Mouse (Mus musculus) limb, embryonic 10.5 days (tissue): ENCODE data around the gene Cactin. TPM values are rescaled to one million over a fixed set of nuclear protein-coding genes. Genes with fewer than 3 reads are reported as not detected.
A peak's percentile ranks its signal among the peaks of the same experiment; 100 is the strongest.

Experiments used
- DNase-seq: peaks from one replicate; pipeline ENCODE4 v3.0.0-alpha.2; 2017; ENCODE audit warnings: low spot score
- H3K27ac ChIP-seq: fragments of 300-500 bp; sonication (generic); 2 replicates; pipeline ENCODE4 v1.5.1; 2016; ENCODE audit warnings: mild to moderate bottlenecking
- H3K27me3 ChIP-seq: fragments of 300-500 bp; sonication (generic); 2 replicates; pipeline ENCODE4 v1.6.1; 2016; ENCODE audit warnings: low read depth, mild to moderate bottlenecking; ENCODE audit not compliant: poor library complexity, severe bottlenecking
- H3K36me3 ChIP-seq: fragments of 300-500 bp; sonication (generic); 2 replicates; pipeline ENCODE4 v1.6.1; 2016; ENCODE audit warnings: mild to moderate bottlenecking, moderate library complexity
- H3K4me1 ChIP-seq: fragments of 300-500 bp; sonication (generic); 2 replicates; pipeline ENCODE4 v1.6.1; 2016
- H3K4me3 ChIP-seq: fragments of 300-500 bp; sonication (generic); 2 replicates; pipeline ENCODE4 v1.5.1; 2016; ENCODE audit warnings: mild to moderate bottlenecking, moderate library complexity
- H3K9me3 ChIP-seq: fragments of 300-500 bp; sonication (generic); replicated peaks from 2 replicates; pipeline ENCODE4 v1.6.1; 2016; ENCODE audit warnings: mild to moderate bottlenecking
- WGBS: fragments of 180-500 bp; shearing (Covaris S2); methylation state at CpG from one replicate; pipeline ENCODE4 v1.1.7; 2016; 5-methylcytosine and 5-hydroxymethylcytosine counted together
- polyA plus RNA-seq: library from polyadenylated mRNA; unstranded; fragments of >200 nt; fragmentation: Nextera tagmentation; extraction: Ambion mirVana; gene quantifications from 2 replicates; pipeline ENCODE4 v1.2.1, GENCODE M21; 2016

Cactin gene
- polyA plus RNA-seq, 1 experiment from 2014 or later = 62.5 TPM

DNA sequence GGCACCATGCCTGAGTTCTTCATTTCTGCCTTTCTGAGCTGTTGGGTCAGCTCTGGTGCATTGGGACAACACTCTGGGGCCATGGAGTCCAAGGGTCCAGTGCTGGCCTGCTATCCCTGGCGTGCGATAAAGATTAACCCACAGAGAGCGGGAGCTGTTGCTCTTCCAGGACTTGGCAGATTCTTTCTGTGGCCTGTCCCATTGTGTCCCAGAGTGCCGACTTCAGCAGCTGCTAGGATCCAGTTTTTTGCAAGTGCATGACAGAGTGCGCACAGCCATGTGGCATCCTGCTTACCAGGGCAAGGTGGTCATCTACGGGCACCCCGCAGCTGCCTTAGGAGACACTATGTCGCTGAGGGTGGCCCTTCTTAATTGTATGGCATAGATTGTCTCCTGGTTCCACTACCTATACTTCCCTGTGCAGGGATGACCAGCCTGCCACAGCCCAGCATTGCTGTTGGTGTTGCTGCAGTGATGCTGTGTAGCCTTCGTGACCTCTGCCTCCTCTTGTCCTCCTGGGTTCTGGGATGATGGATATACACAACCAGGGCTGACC lies 20.5 kb upstream of the Cactin start:
- peaks cover 72% of the 10 kb centered on the region for H3K4me1 ChIP-seq
- no peak for DNase-seq
- H3K9me3 ChIP-seq = no peaks in the 10 kb centered on the region
- no peak overlapping the region for H3K27ac ChIP-seq
- H3K27me3 ChIP-seq = no peaks in the 10 kb centered on the region
- H3K4me3 ChIP-seq = no peak overlapping the region
- peaks cover 50% of the 10 kb centered on the region for H3K36me3 ChIP-seq
- WGBS = 85% methylated on average over 9 of the region's 9 CpGs

DNA sequence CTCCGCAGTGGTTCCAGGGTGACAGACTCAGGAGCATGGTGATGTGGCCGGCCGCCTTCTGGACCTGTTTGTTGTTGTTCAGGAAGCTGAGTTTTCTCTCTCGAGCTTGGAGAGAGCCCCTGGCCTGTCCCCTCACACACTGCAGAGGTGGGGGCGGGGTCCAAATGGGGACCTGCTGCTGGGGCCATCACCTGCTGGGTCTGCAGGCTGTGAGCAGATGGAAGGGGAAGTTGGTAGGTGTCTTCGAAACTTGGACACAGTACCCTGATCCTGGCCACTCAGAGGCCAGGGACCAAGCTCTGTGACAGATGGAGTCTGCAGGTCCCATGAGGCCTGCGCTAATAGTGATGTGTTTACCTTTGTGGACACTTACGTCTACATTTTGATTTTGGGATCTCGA lies 19.6 kb upstream of the Cactin start:
- peaks cover 72% of the 10 kb centered on the region for H3K4me1 ChIP-seq
- no peak overlapping the region for H3K27ac ChIP-seq
- DNase-seq = no peak
- no peaks in the 10 kb centered on the region for H3K9me3 ChIP-seq
- H3K4me3 ChIP-seq = no peak overlapping the region
- 84% methylated on average over 9 of the region's 9 CpGs for WGBS
- H3K27me3 ChIP-seq = no peaks in the 10 kb centered on the region
- H3K36me3 ChIP-seq = peaks cover 50% of the 10 kb centered on the region

DNA sequence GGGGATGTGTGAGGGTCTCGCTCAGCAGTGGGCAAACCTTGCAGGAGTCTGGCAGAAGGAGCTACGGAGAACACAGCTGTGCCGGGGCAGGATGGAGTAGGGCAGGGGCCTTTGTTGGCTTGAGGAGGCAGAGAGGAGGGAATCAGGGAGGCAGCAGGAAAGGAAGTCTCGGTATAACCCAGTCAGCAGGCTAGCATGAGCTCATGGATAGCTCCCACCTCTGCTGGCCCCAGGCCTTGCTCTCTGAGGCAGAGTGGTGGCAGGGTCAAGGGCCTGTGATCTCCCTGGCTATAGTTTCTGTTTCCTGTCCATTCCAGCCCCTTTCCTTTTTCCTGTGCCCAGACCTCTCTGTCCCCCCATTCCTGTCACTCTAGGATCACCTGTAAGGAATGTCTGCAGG lies 18.6 kb upstream of the Cactin start:
- Histone ChIP-seq H3K4me1 (peaks cover 70% of the 10 kb centered on the region), H3K27me3 (no peaks in the 10 kb centered on the region), H3K36me3 (peaks cover 53% of the 10 kb centered on the region), H3K9me3 (no peaks in the 10 kb centered on the region), H3K4me3 (peak overlapping the region; percentile 16), H3K27ac (peak overlapping the region; percentile 42)
- 81% methylated on average over 4 of the region's 4 CpGs for WGBS
- DNase-seq = no peak

DNA sequence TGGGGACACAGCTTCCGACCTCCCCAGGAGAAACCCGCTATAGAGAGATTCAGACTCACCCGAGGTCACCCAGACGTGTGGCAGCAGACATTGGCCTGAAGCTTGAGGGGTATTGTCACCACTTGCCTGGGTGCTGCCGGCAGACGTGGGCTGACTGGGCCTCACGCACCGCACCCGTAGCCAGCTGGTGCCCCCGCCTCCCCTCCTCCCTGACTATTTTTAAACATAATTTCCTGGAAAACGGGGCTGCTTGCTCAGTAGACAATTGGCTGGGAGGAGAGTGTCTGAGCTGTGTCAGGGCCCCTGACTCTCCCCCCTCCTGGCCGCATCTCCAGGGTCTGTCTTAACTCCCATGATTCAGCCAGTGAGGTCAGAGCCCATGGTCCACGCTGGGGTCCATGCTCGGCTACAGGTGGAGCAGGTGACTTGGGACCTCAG lies 18.1 kb upstream of the Cactin start:
- Histone ChIP-seq H3K27me3 (no peaks in the 10 kb centered on the region), H3K36me3 (peaks cover 58% of the 10 kb centered on the region), H3K27ac (peak overlapping the region; percentile 42; the same call in 1 of the 2 replicates), H3K4me3 (peak overlapping the region; percentile 16), H3K4me1 (peaks cover 65% of the 10 kb centered on the region), H3K9me3 (no peaks in the 10 kb centered on the region)
- WGBS = 82% methylated on average over 14 of the region's 14 CpGs
- DNase-seq = no peak

DNA sequence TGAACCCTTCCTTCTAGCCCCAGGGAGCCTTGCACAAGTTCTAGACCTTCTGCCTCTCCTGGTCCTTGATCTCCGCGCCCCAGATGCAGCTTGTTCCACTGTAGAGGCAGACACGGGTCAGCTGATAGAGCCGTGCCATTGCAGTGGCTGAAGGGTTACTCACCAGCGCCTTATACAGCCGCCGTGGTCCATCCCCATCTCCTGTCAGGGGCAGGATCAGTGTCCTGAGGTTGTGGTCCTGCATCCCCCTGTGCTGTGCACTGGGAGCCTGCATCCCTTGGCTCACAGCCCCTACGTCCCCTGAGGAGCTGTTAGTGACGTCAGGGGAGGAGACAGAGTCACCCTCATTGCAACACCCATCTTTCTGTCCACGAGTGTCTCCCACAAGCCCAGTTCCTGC lies 17.6 kb upstream of the Cactin start:
- Histone ChIP-seq H3K4me3 (peak overlapping the region; percentile 16), H3K4me1 (peaks cover 60% of the 10 kb centered on the region), H3K27me3 (no peaks in the 10 kb centered on the region), H3K36me3 (peaks cover 59% of the 10 kb centered on the region), H3K9me3 (no peaks in the 10 kb centered on the region), H3K27ac (peak overlapping the region; percentile 42; the same call in 1 of the 2 replicates)
- DNase-seq = no peak
- 74% methylated on average over 10 of the region's 10 CpGs for WGBS

DNA sequence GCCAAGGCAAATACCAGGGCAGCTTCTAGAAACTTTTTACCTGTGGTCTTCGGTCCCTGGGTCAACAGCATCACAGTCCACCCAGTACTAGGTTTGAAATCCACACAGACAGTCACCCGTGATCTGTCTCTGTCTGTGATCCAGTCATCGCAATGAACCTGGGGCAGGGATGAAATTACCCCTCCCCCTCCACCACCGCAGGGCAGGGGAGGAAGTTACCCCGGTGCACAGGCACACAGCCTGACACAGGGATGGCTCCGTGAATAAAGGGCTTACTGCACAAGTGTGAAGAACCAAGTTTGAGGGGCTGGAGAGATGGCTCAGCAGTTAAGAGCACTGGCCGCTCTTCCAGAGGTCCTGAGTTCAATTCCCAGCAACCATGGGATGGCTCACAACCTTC lies 17.1 kb upstream of the Cactin start:
- H3K4me3 ChIP-seq = no peak overlapping the region
- H3K36me3 ChIP-seq = peaks cover 59% of the 10 kb centered on the region
- WGBS = 84% methylated on average over 7 of the region's 7 CpGs

DNA sequence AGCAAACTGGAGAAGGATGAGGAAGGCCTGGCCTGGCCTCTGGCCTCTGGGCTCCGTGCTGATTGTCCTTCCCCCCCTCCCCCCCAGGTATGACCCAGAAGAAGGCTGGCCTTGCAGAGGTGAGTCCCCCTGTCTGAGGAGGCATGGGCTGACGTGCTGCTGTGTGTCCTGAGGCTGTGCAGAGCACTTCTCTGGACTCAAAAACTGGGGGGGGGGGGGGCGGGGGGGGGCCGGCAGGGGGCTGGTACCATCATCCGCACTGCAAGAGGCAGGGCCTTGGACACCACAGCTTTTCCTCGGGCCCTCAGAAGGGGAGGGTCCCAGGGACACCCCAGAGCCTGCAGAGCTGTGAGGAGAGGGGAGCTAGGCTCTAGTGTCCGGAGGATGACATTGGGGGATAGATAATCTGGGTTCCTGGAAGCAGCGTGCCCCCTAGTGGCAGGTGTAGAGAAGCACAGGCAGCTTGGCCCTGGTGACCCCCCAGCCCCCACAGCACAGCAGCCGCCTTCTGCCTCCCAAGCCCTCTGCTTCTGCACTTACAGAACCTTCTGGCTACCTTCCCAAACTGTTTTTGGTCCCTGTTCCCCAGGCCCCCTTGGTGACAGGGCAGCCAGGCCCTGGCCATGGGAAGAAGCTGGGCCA lies 16.2 kb upstream of the Cactin start:
- H3K36me3 ChIP-seq = peaks cover 67% of the 10 kb centered on the region
- H3K4me1 ChIP-seq = peaks cover 47% of the 10 kb centered on the region
- H3K27ac ChIP-seq = no peak overlapping the region
- H3K4me3 ChIP-seq = no peak overlapping the region
- no peaks in the 10 kb centered on the region for H3K27me3 ChIP-seq
- DNase-seq = peak; percentile 66
- H3K9me3 ChIP-seq = no peaks in the 10 kb centered on the region
- 25% methylated on average over 9 of the region's 9 CpGs for WGBS

More for the DNA sequence above, 17.1 kb upstream of the Cactin start:
- peaks cover 57% of the 10 kb centered on the region for H3K4me1 ChIP-seq
- no peak overlapping the region for H3K27ac ChIP-seq
- no peak for DNase-seq
- H3K27me3 ChIP-seq = no peaks in the 10 kb centered on the region
- H3K9me3 ChIP-seq = no peaks in the 10 kb centered on the region

DNA sequence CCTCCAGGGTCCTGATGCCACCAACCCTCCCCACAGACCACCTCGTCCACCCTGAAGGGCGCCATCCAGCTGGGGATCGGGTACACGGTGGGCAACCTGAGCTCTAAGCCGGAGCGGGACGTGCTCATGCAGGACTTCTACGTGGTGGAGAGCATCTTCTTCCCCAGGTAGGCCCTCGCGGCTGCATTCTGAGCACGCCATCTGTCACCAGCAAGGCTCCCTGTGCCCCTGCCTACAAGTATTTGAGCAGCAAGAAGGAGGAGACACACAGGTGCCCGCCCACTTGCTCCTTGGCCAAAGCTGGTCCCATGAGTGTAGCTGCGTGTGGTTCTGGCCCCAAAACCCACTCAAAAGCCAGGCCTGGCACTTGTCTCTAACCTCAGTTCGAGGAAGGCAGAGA lies 15.2 kb upstream of the Cactin start:
- no peak overlapping the region for H3K27ac ChIP-seq
- no peak for DNase-seq
- H3K4me1 ChIP-seq = peaks cover 38% of the 10 kb centered on the region
- H3K27me3 ChIP-seq = no peaks in the 10 kb centered on the region
- no peak overlapping the region for H3K4me3 ChIP-seq
- H3K36me3 ChIP-seq = peaks cover 77% of the 10 kb centered on the region
- no peaks in the 10 kb centered on the region for H3K9me3 ChIP-seq
- 96% methylated on average over 14 of the region's 14 CpGs for WGBS

DNA sequence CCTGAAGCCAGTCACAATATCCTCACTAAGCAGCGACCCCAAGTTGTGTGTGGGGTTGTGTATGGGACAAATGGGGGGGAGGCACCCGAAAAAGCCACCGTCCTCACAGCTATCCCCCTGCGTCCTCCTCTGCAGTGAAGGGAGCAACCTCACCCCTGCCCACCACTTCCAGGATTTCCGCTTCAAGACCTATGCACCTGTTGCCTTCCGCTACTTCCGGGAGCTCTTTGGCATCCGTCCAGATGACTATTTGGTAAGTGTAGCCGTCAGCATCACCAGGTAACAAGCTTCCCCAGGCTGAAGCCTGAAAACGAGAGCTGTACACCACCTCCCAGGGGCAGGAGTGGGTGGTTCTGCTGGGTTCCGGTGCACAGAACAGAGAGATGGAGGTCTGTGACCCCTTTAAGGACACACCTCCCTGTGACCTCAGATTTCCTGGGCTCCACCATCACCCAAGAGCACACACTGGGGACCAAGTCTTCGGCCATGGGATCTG lies 14.7 kb upstream of the Cactin start:
- no peak overlapping the region for H3K4me3 ChIP-seq
- no peak overlapping the region for H3K27ac ChIP-seq
- peaks cover 81% of the 10 kb centered on the region for H3K36me3 ChIP-seq
- DNase-seq = no peak
- H3K27me3 ChIP-seq = no peaks in the 10 kb centered on the region
- peaks cover 33% of the 10 kb centered on the region for H3K4me1 ChIP-seq
- no peaks in the 10 kb centered on the region for H3K9me3 ChIP-seq
- 96% methylated on average over 12 of the region's 12 CpGs for WGBS

DNA sequence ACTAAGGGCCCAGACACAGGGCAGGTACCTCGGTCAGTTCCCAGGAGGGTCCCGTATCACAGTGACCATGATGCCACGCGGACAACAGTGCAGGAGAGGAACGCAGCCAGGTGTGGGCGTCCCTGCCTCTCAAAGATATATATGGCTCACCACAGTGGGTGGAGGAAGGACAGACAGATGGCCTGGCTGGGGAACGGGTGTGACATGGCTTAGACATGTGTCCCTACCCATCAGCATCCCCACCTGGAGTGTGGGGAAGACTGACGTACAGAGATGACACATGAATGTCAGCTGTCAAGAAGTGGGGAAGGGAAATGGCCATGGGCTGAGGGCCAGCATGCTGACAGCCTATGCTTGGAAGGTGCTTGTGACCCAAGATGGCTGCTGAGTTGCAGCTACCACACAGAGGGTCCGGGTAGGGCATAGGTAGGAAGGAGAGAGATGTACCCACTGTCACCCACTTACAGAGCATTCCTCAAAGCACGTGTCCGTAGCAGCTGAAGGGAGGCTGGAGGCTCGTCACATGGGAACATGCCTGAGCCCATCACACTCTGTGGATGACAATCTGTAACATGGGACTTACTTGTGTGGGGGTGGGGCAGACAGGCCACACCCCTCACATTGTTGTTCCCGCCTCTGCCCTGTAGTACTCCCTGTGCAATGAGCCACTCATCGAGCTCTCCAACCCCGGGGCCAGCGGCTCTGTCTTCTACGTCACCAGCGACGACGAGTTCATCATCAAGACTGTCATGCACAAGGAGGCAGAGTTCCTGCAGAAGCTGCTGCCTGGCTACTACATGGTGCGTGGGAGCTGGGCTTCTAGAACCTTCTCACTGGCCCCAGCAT lies 13.8 kb upstream of the Cactin start:
- DNase-seq = no peak
- Histone ChIP-seq H3K27ac (no peak overlapping the region), H3K9me3 (no peaks in the 10 kb centered on the region), H3K4me3 (no peak overlapping the region), H3K27me3 (no peaks in the 10 kb centered on the region), H3K36me3 (peaks cover 83% of the 10 kb centered on the region), H3K4me1 (peaks cover 29% of the 10 kb centered on the region)
- 95% methylated on average over 21 of the region's 21 CpGs for WGBS

DNA sequence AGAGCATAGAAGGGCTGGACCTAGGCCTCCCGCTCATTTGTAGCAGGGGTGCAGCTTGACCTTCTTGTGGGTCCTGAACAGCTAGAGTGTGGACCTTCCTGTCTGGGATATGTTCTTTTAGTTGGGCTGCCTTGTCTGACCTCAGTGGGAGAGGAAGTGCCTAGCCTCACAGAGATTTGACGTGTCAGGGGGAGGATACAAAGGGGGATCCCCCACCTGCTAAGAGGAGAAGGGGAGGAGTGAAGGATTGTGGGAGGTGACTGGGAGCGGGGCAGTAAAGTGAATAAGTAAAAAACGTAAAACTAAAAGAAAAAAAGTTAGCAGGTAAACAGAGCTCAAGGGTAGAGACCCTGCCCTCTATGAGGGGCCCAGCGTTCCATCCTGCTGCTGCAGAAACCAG lies 11.3 kb upstream of the Cactin start:
- 85% methylated on average over 5 of the region's 5 CpGs for WGBS
- DNase-seq = no peak
- Histone ChIP-seq H3K27me3 (no peaks in the 10 kb centered on the region), H3K36me3 (peaks cover 100% of the 10 kb centered on the region), H3K27ac (no peak overlapping the region), H3K4me1 (peaks cover 6% of the 10 kb centered on the region), H3K9me3 (no peaks in the 10 kb centered on the region), H3K4me3 (no peak overlapping the region)

DNA sequence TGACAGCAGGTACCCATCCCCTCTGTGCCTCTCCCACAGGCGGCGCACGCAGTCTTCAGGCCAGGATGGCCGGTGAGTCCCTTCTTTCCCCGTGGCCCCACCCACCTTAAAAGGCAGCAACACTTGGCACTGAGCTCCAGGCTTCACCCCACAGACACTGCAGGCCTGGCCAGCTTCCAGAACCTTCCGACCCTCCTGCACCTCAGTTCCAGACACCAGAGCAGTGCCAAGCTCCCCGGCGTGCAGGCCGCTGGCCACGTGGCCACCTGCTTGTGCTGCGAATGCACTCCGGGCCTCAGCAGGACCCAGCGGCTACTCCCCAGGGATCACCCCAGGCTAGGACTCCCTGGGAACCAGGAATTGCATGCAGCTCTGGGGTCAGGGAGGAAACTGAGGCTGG lies 7.3 kb upstream of the Cactin start:
- H3K36me3 ChIP-seq = peaks cover 99% of the 10 kb centered on the region
- no peak overlapping the region for H3K27ac ChIP-seq
- DNase-seq = no peak
- WGBS = 96% methylated on average over 13 of the region's 13 CpGs
- H3K4me3 ChIP-seq = no peak overlapping the region
- no peaks in the 10 kb centered on the region for H3K9me3 ChIP-seq
- no peaks in the 10 kb centered on the region for H3K27me3 ChIP-seq
- peaks cover 30% of the 10 kb centered on the region for H3K4me1 ChIP-seq

DNA sequence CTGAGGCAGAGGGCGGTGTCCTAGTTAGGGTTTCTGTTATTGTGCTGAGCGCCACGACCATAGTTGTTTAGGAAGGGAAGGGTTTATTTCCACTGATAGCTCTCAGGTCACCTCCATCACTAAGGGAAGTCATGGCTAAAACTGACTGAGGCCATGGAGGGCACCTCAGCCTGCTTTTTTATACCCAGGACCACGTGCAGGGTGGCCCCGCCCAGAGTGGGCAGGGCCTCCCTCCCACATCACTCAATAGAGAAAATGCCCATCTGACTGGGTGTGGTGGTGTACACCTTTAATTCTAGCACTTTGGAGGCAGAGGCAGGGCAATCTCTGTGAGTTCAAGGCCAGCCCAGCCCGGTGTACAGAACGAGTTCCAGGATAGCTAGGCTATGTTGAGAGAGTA lies 6.7 kb upstream of the Cactin start:
- Histone ChIP-seq H3K27ac (no peak overlapping the region), H3K36me3 (peaks cover 97% of the 10 kb centered on the region), H3K9me3 (no peaks in the 10 kb centered on the region), H3K27me3 (no peaks in the 10 kb centered on the region), H3K4me3 (no peak overlapping the region), H3K4me1 (peaks cover 36% of the 10 kb centered on the region)
- no peak for DNase-seq
- WGBS = 83% methylated on average over 7 of the region's 7 CpGs
